Mouse (Mus musculus) stomach, adult 2 months (tissue): ENCODE data around the gene Dchs1. TPM values are rescaled to one million over a fixed set of nuclear protein-coding genes. Genes with fewer than 3 reads are reported as not detected.

Experiments used
- polyA plus RNA-seq: library from polyadenylated mRNA; depleted of rRNA; stranded (reverse); fragments of >200 nt; gene quantifications from 2 replicates; pipeline ENCODE4 v1.2.3, GENCODE M21; 2012; rRNA removed

Dchs1 gene
- 3.3 and 3.4 TPM in 2 replicates for polyA plus RNA-seq

DNA sequence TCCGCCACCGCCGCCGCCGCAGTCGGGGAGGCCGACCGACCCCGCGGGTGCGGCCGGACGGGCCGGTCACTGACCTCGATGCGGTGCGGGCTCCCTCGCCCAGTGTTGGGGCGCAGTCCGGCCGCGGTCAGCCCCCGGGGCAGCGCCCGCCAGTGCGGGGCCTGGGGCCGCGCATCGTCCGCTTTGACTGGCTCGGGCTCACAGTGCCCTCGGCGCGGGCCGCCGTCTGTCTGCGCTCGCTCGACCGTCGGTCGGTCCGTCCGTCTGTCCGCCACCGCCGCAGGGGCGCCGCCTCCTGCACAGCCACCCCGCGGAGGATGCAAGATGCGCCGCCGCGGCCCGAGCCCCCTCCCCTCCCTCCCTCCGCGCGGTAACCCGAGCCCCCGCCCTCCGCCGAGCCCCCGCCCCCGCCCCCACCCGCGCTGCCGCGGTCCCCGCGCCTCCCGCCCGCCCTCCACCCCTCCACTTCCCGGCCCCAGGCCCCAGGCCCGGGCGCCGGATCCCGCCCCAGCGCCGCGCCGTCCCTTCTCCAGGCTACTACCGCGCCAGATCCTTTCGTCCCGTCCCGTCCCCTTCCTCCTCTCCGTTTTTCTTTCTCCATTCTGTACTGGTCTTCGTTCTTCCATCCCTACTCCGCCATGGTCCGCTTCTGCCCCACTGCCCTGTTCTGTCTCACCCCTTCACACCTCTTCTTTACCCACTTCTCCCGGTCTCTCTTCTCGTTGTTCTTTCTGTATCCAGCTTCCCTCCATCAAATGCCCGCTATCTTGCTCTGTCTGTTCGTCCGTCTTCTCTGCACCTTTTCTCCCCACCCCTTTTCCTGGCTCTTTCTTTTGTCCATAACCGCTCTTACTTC, at the start of gene Dchs1:
Dchs1 (minus strand) TSS at position 370 of the 856 bp plus-strand sequence.

DNA sequence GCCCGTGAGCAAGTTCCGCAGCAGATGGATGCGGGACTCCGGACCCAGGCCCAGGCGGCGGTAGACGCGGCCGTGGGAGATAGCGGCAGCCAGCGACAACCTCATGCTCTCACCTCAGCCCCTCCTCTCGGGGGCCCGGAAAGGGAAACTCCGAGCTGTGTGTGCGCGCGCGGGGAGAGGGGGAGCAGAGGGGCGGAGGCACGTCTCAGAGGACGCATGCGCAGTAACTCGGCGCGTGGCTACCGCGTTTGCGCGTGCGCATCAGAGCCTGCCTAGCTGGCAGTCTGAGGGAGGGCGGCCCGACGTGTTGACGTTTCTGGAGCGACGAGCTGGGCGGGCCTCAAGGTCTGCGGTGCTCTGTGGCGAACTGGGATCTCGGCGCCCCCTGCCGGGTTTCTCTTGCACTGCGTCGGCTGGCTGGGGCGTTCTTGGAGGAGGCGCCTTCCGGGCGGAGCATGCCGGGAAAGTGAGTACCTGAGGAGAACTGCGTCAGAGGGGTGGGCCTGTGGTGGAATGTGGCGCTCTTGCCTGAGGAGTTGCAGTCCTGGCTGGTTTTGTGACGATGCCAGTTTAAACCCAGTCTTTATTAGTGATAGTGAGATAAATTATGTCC, 23.5 kb upstream of the Dchs1 start, which contains the start of gene Mrpl17:
Mrpl17 (minus strand) TSS at position 223 of the 613 bp plus-strand sequence.

DNA sequence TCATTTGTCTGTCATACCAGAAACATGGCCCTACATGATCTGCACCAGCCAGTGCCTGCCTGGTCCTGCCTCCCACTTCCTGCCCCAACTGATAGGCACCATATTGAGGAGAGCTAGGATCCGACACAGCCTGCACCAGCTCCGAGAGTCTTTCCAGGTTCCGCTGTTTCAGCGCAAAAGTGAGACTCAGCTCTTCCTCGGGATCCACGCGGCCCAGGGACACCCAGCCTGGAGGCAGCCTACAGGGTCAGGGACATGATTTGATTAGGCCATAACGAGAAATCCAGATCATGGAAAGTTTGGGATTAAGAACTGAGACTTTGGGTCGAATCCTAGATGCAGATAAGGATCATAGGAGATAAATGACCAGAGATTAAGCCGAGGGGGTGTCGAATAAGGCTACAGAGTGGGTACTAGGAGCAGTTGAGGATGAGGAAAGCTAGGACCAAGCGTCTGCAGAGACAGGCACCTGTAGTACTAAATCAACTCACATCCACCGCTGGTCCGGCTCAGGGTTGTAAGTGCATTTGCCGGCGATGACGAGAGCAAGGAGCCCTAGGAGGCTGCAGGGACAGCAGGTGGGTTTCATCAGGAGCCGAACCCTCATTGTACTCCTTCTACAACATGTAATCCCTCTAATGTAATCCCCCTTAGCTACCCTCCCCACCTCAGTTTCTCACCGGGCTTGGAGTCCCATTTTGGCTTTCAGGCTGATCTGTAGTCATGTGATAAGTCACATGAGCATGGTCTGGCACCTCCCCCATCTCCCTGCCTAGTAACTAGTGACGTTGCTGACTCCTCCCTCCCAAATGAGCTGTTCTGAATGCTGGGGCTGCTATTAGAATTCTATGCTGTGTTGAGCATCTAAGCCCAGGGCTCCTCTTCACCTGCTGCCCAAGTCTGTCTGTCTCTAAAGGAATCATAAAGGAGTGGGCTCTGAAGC, 35.7 kb downstream of the Dchs1 start, which contains the start of gene Tpp1:
Tpp1 (minus strand) TSS at position 745 of the 943 bp plus-strand sequence.

DNA sequence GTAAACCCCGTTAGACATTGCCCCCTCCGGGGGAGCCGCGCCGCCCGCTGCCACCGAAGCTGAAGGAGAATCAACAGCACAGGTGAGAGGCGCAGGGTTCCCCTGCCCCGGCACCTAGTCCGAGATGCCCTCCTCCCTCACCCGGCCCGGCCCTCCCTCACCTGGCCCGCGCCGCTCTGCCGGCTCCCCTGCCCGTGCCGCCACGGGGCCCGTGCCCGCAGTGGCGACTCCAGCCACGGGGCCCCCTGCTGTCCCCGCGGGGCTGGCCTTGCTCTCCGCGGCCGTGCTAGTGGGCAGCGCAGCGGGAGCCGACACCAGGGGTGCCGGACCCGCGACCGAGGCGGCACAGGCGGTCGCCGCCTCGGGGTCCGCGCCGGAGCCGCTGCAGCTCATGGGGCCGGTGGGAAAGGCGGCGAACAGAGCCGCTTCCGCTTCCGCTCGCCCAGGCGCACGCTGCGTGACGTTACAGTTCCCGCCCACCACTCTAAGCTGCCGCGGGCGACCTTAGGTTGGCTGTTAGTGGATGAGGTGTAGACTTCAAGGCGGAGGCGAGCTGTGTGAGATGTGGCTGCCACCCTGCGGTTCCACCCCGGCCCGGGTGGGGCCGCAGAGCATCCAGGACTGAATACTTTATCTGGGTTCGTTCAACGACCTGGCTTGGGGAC, 43.4 kb downstream of the Dchs1 start, which contains the start of gene Taf10:
Taf10 (minus strand) TSS at position 436 of the 665 bp plus-strand sequence.

DNA sequence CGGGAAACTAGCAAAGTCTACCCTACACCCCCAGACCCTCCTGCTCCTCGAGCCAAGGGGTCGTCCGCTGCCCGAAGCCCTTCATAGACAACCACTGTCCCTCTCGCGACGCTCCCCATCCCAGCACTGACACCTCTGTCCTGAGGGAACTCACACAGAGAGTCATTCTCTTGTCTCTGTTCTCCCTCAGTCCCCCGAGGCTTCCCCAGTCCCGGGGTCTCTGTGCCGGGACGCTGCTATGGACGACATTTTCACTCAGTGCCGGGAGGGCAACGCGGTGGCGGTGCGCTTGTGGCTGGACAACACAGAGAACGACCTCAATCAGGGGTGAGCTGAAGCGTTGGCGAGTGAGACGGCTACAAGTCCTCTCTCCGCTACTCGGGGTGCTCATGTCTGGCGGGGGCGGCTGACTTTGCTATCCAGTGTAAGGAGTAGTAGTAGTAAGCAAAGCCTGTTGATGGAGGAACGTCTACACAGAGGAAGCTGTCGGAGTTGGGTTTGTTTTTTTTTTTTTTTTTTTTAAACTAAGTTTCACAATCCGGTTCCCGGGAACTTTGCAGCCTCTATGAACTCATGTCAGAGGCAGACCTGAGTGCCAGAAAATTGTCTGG, 50.4 kb downstream of the Dchs1 start, which contains the start of gene Rrp8:
Rrp8 (minus strand) TSS at position 475 of the 611 bp plus-strand sequence.

DNA sequence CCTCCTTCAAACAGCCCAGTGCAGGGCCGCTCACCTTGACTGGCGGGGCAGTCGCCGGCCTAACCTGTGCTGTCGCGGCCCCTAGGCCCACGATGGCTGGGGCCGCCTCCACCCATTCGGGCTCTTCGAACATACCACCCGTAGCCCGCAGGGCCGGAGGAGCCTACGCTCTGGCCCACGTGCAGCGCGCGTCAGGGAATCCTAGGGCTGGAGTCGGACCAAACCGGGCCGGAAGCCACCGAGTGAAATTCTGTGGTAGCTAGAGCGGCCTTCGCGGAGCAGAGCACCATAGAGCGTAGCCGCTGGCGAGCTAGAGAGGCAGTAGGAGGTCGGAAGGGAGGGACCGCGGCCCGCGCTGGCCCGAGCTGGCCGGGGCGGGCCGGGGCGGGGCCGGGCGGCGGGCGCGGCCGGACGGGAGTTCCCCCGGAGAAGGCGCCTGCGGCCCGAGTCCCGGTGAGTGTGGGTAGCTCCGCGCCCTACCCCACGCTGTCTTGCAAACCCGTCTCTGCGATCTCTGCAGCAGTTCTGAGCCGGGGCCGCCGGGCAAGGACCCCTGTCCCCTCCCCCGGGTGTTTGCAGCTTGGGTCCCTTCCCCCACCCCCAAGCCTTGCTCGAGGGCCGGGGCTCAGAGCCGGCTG, 51.1 kb downstream of the Dchs1 start, which contains the start of gene Ilk:
Ilk (plus strand) TSS at position 329 of the 638 bp plus-strand sequence.

Other genes with a start within 250 kb of the Dchs1 start
- 45.5 and 63.9 TPM in 2 replicates for gene Smpd1, start 233.3 kb downstream of the Dchs1 start, polyA plus RNA-seq
- gene Apbb1, start 206.0 kb downstream of the Dchs1 start, polyA plus RNA-seq, result 35.3 and 39.9 TPM in 2 replicates
- 0.58 and 1.5 TPM in 2 replicates for gene Hpx, start 187.5 kb downstream of the Dchs1 start, polyA plus RNA-seq
- gene Trim3, start 154.1 kb downstream of the Dchs1 start, polyA plus RNA-seq, result 17.6 and 30.9 TPM in 2 replicates
- gene Timm10b, start 147.6 kb downstream of the Dchs1 start, polyA plus RNA-seq, result 64.7 and 105 TPM in 2 replicates
- 39.1 and 41.6 TPM in 2 replicates for gene Arfip2, start 147.2 kb downstream of the Dchs1 start, polyA plus RNA-seq
- 277 and 457 TPM in 2 replicates for gene Gm45799, start 147.1 kb downstream of the Dchs1 start, polyA plus RNA-seq
- gene Dnhd1, start 136.8 kb downstream of the Dchs1 start, polyA plus RNA-seq, result 0.15 and 0.43 TPM in 2 replicates
- gene Ilk, start 51.1 kb downstream of the Dchs1 start, polyA plus RNA-seq, result 58.7 and 59.1 TPM in 2 replicates
- 2.7 and 2.9 TPM in 2 replicates for gene Rrp8, start 50.3 kb downstream of the Dchs1 start, polyA plus RNA-seq
- gene Taf10, start 43.3 kb downstream of the Dchs1 start, polyA plus RNA-seq, result 248 and 466 TPM in 2 replicates
- gene Tpp1, start 35.4 kb downstream of the Dchs1 start, polyA plus RNA-seq, result 51.2 and 91.5 TPM in 2 replicates
- gene Mrpl17, start 23.4 kb upstream of the Dchs1 start, polyA plus RNA-seq, result 111 and 124 TPM in 2 replicates
- 0.04 and 0.06 TPM in 2 replicates for gene Gm4070, start 166.3 kb upstream of the Dchs1 start, polyA plus RNA-seq